Mouse (Mus musculus) stomach, embryonic 15.5 days (tissue): ENCODE measurements at regions not wholly inside any gene's neighbourhood (a gene's known extent, or its start where the extent isn't known, plus 50 kb on each side); places are given as distances from the start of the nearest gene placed in this dataset.

Experiments used
- ATAC-seq: fragments of 200-750 bp; cut with Nextera tagmentation; 2 replicates; pipeline ENCODE4 v1.8.0; 2017; ENCODE audit warnings: low read depth, moderate number of reproducible peaks, moderate TSS enrichment; ENCODE audit not compliant: insufficient read depth, low FRiP score
- H3K27ac ChIP-seq: fragments of 300-500 bp; sonication (generic); 2 replicates; pipeline ENCODE4 v1.5.1; 2015; ENCODE audit warnings: mild to moderate bottlenecking, inconsistent platforms
- H3K27me3 ChIP-seq: fragments of 300-500 bp; sonication (generic); replicated peaks from 2 replicates; pipeline ENCODE4 v1.6.1; 2015; ENCODE audit warnings: inconsistent platforms
- H3K36me3 ChIP-seq: fragments of 300-500 bp; sonication (generic); 2 replicates; pipeline ENCODE4 v1.6.1; 2015; ENCODE audit warnings: inconsistent platforms
- H3K4me1 ChIP-seq: fragments of 300-500 bp; sonication (generic); 2 replicates; pipeline ENCODE4 v1.6.1; 2015; ENCODE audit warnings: inconsistent platforms
- H3K4me2 ChIP-seq: fragments of 300-500 bp; sonication (generic); 2 replicates; pipeline ENCODE4 v1.6.1; 2015; ENCODE audit warnings: mild to moderate bottlenecking, inconsistent platforms
- H3K4me3 ChIP-seq: fragments of 300-500 bp; sonication (generic); replicated peaks from 2 replicates; pipeline ENCODE4 v1.5.1; 2015; ENCODE audit warnings: inconsistent platforms
- H3K9ac ChIP-seq: fragments of 300-500 bp; sonication (generic); 2 replicates; pipeline ENCODE4 v1.6.1; 2015; ENCODE audit warnings: inconsistent platforms
- H3K9me3 ChIP-seq: fragments of 300-500 bp; sonication (generic); 2 replicates; pipeline ENCODE4 v1.6.1; 2016; ENCODE audit warnings: inconsistent platforms
- WGBS: fragments of 180-500 bp; shearing (Covaris S2); methylation state at CpG from one replicate; pipeline ENCODE4 v1.1.7; 2015; 5-methylcytosine and 5-hydroxymethylcytosine counted together

- Histone ChIP-seq H3K27me3 (no peaks in the 10 kb centered on the region), H3K27ac (no peak overlapping the region), H3K9ac (no peak overlapping the region), H3K36me3 (no peaks in the 10 kb centered on the region), H3K4me1 (no peaks in the 10 kb centered on the region), H3K4me3 (no peak overlapping the region), H3K4me2 (no peak overlapping the region), H3K9me3 (no peaks in the 10 kb centered on the region)
- WGBS: 71% methylated on average over 4 of the region's 4 CpGs
- no peak for ATAC-seq
Measured at GRCm38 (mm10) chr1:94208929-94209328, 156.6 kb upstream of the Pdcd1 start.

GRCm38 (mm10) chr1:94207859-94208258 lies 155.5 kb upstream of the Pdcd1 start:
- no peak for ATAC-seq
- H3K4me3 ChIP-seq: no peak overlapping the region
- H3K4me1 ChIP-seq: no peaks in the 10 kb centered on the region
- no peak overlapping the region for H3K27ac ChIP-seq
- no peaks in the 10 kb centered on the region for H3K36me3 ChIP-seq
- H3K27me3 ChIP-seq: no peaks in the 10 kb centered on the region
- no peak overlapping the region for H3K4me2 ChIP-seq
- WGBS: 81% methylated on average over 7 of the region's 7 CpGs
- no peaks in the 10 kb centered on the region for H3K9me3 ChIP-seq
- no peak overlapping the region for H3K9ac ChIP-seq

GRCm38 (mm10) chr1:94203281-94203680 lies 150.9 kb upstream of the Pdcd1 start:
- WGBS: 73% methylated on average over 3 of the region's 3 CpGs
- H3K27ac ChIP-seq: no peak overlapping the region
- H3K4me2 ChIP-seq: no peak overlapping the region
- H3K4me3 ChIP-seq: no peak overlapping the region
- no peak overlapping the region for H3K9ac ChIP-seq
- H3K9me3 ChIP-seq: no peaks in the 10 kb centered on the region
- no peak for ATAC-seq
- H3K36me3 ChIP-seq: no peaks in the 10 kb centered on the region
- H3K27me3 ChIP-seq: no peaks in the 10 kb centered on the region
- H3K4me1 ChIP-seq: no peaks in the 10 kb centered on the region

GRCm38 (mm10) chr1:94183876-94184275 lies 131.5 kb upstream of the Pdcd1 start:
- 74% methylated on average over 2 of the region's 2 CpGs for WGBS

GRCm38 (mm10) chr1:94149958-94150357 lies 97.6 kb upstream of the Pdcd1 start:
- Histone ChIP-seq H3K4me1 (no peaks in the 10 kb centered on the region), H3K27me3 (no peaks in the 10 kb centered on the region), H3K4me2 (no peak overlapping the region), H3K27ac (no peak overlapping the region), H3K9ac (no peak overlapping the region), H3K9me3 (no peaks in the 10 kb centered on the region), H3K4me3 (no peak overlapping the region), H3K36me3 (no peaks in the 10 kb centered on the region)
- 71% methylated on average over 4 of the region's 4 CpGs for WGBS
- ATAC-seq: no peak

More at GRCm38 (mm10) chr1:94183876-94184275, 131.5 kb upstream of the Pdcd1 start:
- no peak overlapping the region for H3K4me3 ChIP-seq
- H3K4me1 ChIP-seq: no peaks in the 10 kb centered on the region
- H3K27ac ChIP-seq: no peak overlapping the region
- H3K9me3 ChIP-seq: no peaks in the 10 kb centered on the region
- no peak overlapping the region for H3K4me2 ChIP-seq
- ATAC-seq: no peak
- no peaks in the 10 kb centered on the region for H3K36me3 ChIP-seq
- H3K9ac ChIP-seq: no peak overlapping the region
- no peaks in the 10 kb centered on the region for H3K27me3 ChIP-seq

- Histone ChIP-seq H3K4me1 (no peaks in the 10 kb centered on the region), H3K27ac (no peak overlapping the region), H3K9ac (no peak overlapping the region), H3K27me3 (no peaks in the 10 kb centered on the region), H3K4me3 (no peak overlapping the region), H3K4me2 (no peak overlapping the region), H3K9me3 (no peaks in the 10 kb centered on the region), H3K36me3 (no peaks in the 10 kb centered on the region)
- ATAC-seq: no peak
- 63% methylated on average over 4 of the region's 4 CpGs for WGBS
Measured at GRCm38 (mm10) chr1:94147015-94147414, 94.7 kb upstream of the Pdcd1 start.

- ATAC-seq: no peak
- Histone ChIP-seq H3K4me3 (no peak overlapping the region), H3K27me3 (no peaks in the 10 kb centered on the region), H3K9me3 (no peaks in the 10 kb centered on the region), H3K36me3 (no peaks in the 10 kb centered on the region), H3K9ac (no peak overlapping the region), H3K27ac (no peak overlapping the region), H3K4me1 (no peaks in the 10 kb centered on the region), H3K4me2 (no peak overlapping the region)
- WGBS: 68% methylated on average over 3 of the region's 3 CpGs
Measured at GRCm38 (mm10) chr1:94140518-94140917, 88.2 kb upstream of the Pdcd1 start.

- ATAC-seq: no peak
- no peak overlapping the region for H3K4me2 ChIP-seq
- no peaks in the 10 kb centered on the region for H3K27me3 ChIP-seq
- no peak overlapping the region for H3K4me3 ChIP-seq
- no peak overlapping the region for H3K9ac ChIP-seq
- no peak overlapping the region for H3K27ac ChIP-seq
- H3K36me3 ChIP-seq: no peaks in the 10 kb centered on the region
- no peaks in the 10 kb centered on the region for H3K9me3 ChIP-seq
- WGBS: 72% methylated on average over 5 of the region's 5 CpGs
- H3K4me1 ChIP-seq: no peaks in the 10 kb centered on the region
Measured at GRCm38 (mm10) chr1:94139445-94140062, 87.2 kb upstream of the Pdcd1 start.

- Histone ChIP-seq H3K4me2 (no peak overlapping the region), H3K4me1 (no peaks in the 10 kb centered on the region), H3K9ac (no peak overlapping the region), H3K27me3 (no peaks in the 10 kb centered on the region), H3K9me3 (no peaks in the 10 kb centered on the region), H3K4me3 (no peak overlapping the region), H3K36me3 (no peaks in the 10 kb centered on the region), H3K27ac (no peak overlapping the region)
- ATAC-seq: no peak
- WGBS: 82% methylated on average over 8 of the region's 8 CpGs
Measured at GRCm38 (mm10) chr1:94136731-94137130, 84.4 kb upstream of the Pdcd1 start.
